Mouse (Mus musculus) lung, postnatal 4 days (tissue): ENCODE results near the gene Rccd1.

Experiments
- DNase-seq, 2 experiments: peaks; one replicate each; pipeline ENCODE4 v3.0.0; 2021

Rccd1 gene

GRCm38 (mm10) chr7:80324043-80324815 lies at the start of gene Rccd1:
Rccd1 (minus strand) TSS chr7:80324454.
- peak; percentile 95 to 96 for DNase-seq

GRCm38 (mm10) chr7:80373850-80374249 lies 49.6 kb upstream of the Rccd1 start:
- no peak for DNase-seq

- no peak for DNase-seq
These were observed 49.1 kb upstream of the Rccd1 start for GRCm38 (mm10) chr7:80373352-80373751.

GRCm38 (mm10) chr7:80372667-80373066 lies 48.4 kb upstream of the Rccd1 start:
- DNase-seq: no peak

- no peak for DNase-seq
These were observed 47.9 kb upstream of the Rccd1 start for GRCm38 (mm10) chr7:80372166-80372565.

- DNase-seq: peak; percentile 91
These were observed 46.9 kb upstream of the Rccd1 start, which contains the start of gene Man2a2 for GRCm38 (mm10) chr7:80371041-80371751. Man2a2 (minus strand) TSS chr7:80371375.

- DNase-seq: peak; percentile 82 to 85
These were observed 46.4 kb upstream of the Rccd1 start for GRCm38 (mm10) chr7:80370649-80371040.

GRCm38 (mm10) chr7:80369967-80370431 lies 45.7 kb upstream of the Rccd1 start:
- DNase-seq: no peak

- DNase-seq: no peak
These were observed 45.2 kb upstream of the Rccd1 start for GRCm38 (mm10) chr7:80369461-80369860.

- no peak for DNase-seq
These were observed 44.6 kb upstream of the Rccd1 start for GRCm38 (mm10) chr7:80368635-80369421.

- DNase-seq: no peak
These were observed 43.8 kb upstream of the Rccd1 start for GRCm38 (mm10) chr7:80368009-80368408.

GRCm38 (mm10) chr7:80367232-80367631 lies 43.0 kb upstream of the Rccd1 start:
- no peak for DNase-seq

- peak in 1 of 2 experiments; percentile 67 for DNase-seq
These were observed 41.5 kb upstream of the Rccd1 start for GRCm38 (mm10) chr7:80365759-80366158.

- DNase-seq: no peak
These were observed 36.2 kb upstream of the Rccd1 start for GRCm38 (mm10) chr7:80360435-80360834.

GRCm38 (mm10) chr7:80358039-80358438 lies 33.8 kb upstream of the Rccd1 start:
- DNase-seq: no peak

GRCm38 (mm10) chr7:80357156-80357555 lies 32.9 kb upstream of the Rccd1 start:
- DNase-seq: no peak

- no peak for DNase-seq
These were observed 32.1 kb upstream of the Rccd1 start for GRCm38 (mm10) chr7:80356351-80356750.

- DNase-seq: peak in 1 of 2 experiments; percentile 19
These were observed 28.7 kb upstream of the Rccd1 start for GRCm38 (mm10) chr7:80352920-80353319.

- no peak for DNase-seq
These were observed 26.6 kb upstream of the Rccd1 start for GRCm38 (mm10) chr7:80350808-80351207.

- DNase-seq: no peak
These were observed 23.7 kb upstream of the Rccd1 start for GRCm38 (mm10) chr7:80347670-80348586.

GRCm38 (mm10) chr7:80346830-80347229 lies 22.6 kb upstream of the Rccd1 start:
- no peak for DNase-seq

GRCm38 (mm10) chr7:80346173-80346572 lies 21.9 kb upstream of the Rccd1 start:
- DNase-seq: no peak
